Mouse (Mus musculus) C2C12 (cell line): ENCODE measurements around the gene Gm6525. TPM values are rescaled to one million over a fixed set of nuclear protein-coding genes. Genes with fewer than 3 reads are reported as not detected.

Experiments used
- H3K27me3 ChIP-seq: one replicate; pipeline ENCODE4 v1.6.1; 2011; ENCODE audit not compliant: control insufficient read depth, insufficient read depth, insufficient read length
- H3K36me3 ChIP-seq: one replicate; pipeline ENCODE4 v1.6.1; 2011; ENCODE audit not compliant: control insufficient read depth, insufficient read depth
- H3K4me3 ChIP-seq: one replicate; pipeline ENCODE4 v1.5.1; 2011; ENCODE audit warnings: mild to moderate bottlenecking, control low read depth; ENCODE audit not compliant: poor library complexity, insufficient read depth, severe bottlenecking
- H3K79me2 ChIP-seq: one replicate; pipeline ENCODE4 v1.6.1; 2011; ENCODE audit not compliant: control insufficient read depth, insufficient read depth
- H3K79me3 ChIP-seq: one replicate; pipeline ENCODE4 v1.6.1; 2011; ENCODE audit warnings: low read depth, control low read depth
- H3ac ChIP-seq: one replicate; pipeline ENCODE3; 2011; ENCODE audit warnings: low read depth; ENCODE audit not compliant: control insufficient read depth, insufficient read length
- CEBPB ChIP-seq: IDR thresholded peaks from one replicate; pipeline ENCODE4 v1.6.1; 2011; ENCODE audit warnings: low read depth, mild to moderate bottlenecking, control low read depth, moderate library complexity
- CTCF ChIP-seq: IDR thresholded peaks from one replicate; pipeline ENCODE4 v1.5.1; 2011; ENCODE audit not compliant: control insufficient read depth, insufficient read depth, insufficient read length
- FOSL1 ChIP-seq: IDR thresholded peaks from one replicate; pipeline ENCODE4 v1.8.0; 2011; ENCODE audit warnings: mild to moderate bottlenecking, low read length; ENCODE audit not compliant: poor library complexity, insufficient read depth, severe bottlenecking
- MAX ChIP-seq: IDR thresholded peaks from one replicate; pipeline ENCODE4 v1.6.1; 2011; ENCODE audit warnings: mild to moderate bottlenecking, control low read depth
- MYOD1 ChIP-seq: IDR thresholded peaks from one replicate; pipeline ENCODE4 v1.6.1; 2011; ENCODE audit warnings: low read depth; ENCODE audit not compliant: control insufficient read depth, insufficient read length
- MYOG ChIP-seq: IDR thresholded peaks from one replicate; pipeline ENCODE4 v1.6.1; 2011; ENCODE audit not compliant: control insufficient read depth, insufficient read length; ENCODE audit errors: extremely low read depth
- USF1 ChIP-seq: IDR thresholded peaks from one replicate; pipeline ENCODE4 v1.6.1; 2011; ENCODE audit warnings: low read depth, mild to moderate bottlenecking, control low read depth, moderate library complexity
- polyA plus RNA-seq: library from polyadenylated mRNA; unstranded; fragments of >200 nt; fragmentation: generic; extraction: Trizol; gene quantifications from one replicate; pipeline ENCODE4 v1.2.1, GENCODE M21; 2012; ENCODE audit warnings: missing spikeins

Gene Gm6525
- polyA plus RNA-seq, 1 experiment = 0.08 TPM

GRCm38 (mm10) chr3:84154721-84155141, 19.2 kb upstream of the Gm6525 start:
- no peaks in the 10 kb centered on the region for H3K79me3 ChIP-seq
- no peaks in the 10 kb centered on the region for H3K27me3 ChIP-seq
- no peak overlapping the region for H3K4me3 ChIP-seq
- H3K36me3 ChIP-seq = no peaks in the 10 kb centered on the region
- no peak overlapping the region for H3ac ChIP-seq
- no peaks in the 10 kb centered on the region for H3K79me2 ChIP-seq
- TF ChIP-seq CEBPB = no peak
- no peak for TF ChIP-seq MYOG
- no peak for TF ChIP-seq USF1
- TF ChIP-seq CTCF = no peak
- TF ChIP-seq MAX = no peak
- no peak for TF ChIP-seq MYOD1

GRCm38 (mm10) chr3:84155146-84155545, 18.8 kb upstream of the Gm6525 start:
- peak overlapping the region; percentile 81 for H3ac ChIP-seq
- no peaks in the 10 kb centered on the region for H3K36me3 ChIP-seq
- TF ChIP-seq CEBPB (no peak), MYOG (no peak)
- H3K27me3 ChIP-seq = no peaks in the 10 kb centered on the region
- no peaks in the 10 kb centered on the region for H3K79me3 ChIP-seq
- no peaks in the 10 kb centered on the region for H3K79me2 ChIP-seq
- H3K4me3 ChIP-seq = peak overlapping the region; percentile 37

- peak; percentile 94 for TF ChIP-seq MAX
- no peak for TF ChIP-seq MYOD1
- TF ChIP-seq CTCF = peak; percentile 59
- no peaks in the 10 kb centered on the region for H3K79me3 ChIP-seq
- H3K79me2 ChIP-seq = no peaks in the 10 kb centered on the region
- no peaks in the 10 kb centered on the region for H3K36me3 ChIP-seq
- peak within 1 kb of the TSS; percentile 37 for H3K4me3 ChIP-seq
- H3ac ChIP-seq = peak within 1 kb of the TSS; percentile 81
- no peaks in the 10 kb centered on the region for H3K27me3 ChIP-seq
Measured at GRCm38 (mm10) chr3:84155558-84156006, 18.3 kb upstream of the Gm6525 start, which contains the start of gene Mnd1. Gene Mnd1, minus strand, starts transcription at chr3:84155786.

- Histone ChIP-seq H3ac (no peak overlapping the region), H3K79me2 (no peaks in the 10 kb centered on the region), H3K27me3 (no peaks in the 10 kb centered on the region), H3K4me3 (no peak overlapping the region), H3K79me3 (no peaks in the 10 kb centered on the region), H3K36me3 (no peaks in the 10 kb centered on the region)
- TF ChIP-seq USF1 (no peak), MYOG (no peak), MAX (no peak), MYOD1 (no peak), CEBPB (no peak), FOSL1 (no peak), CTCF (no peak)
Measured at GRCm38 (mm10) chr3:84156105-84156504, 17.8 kb upstream of the Gm6525 start.

- Histone ChIP-seq H3K4me3 (no peak overlapping the region), H3K27me3 (no peaks in the 10 kb centered on the region), H3K79me2 (no peaks in the 10 kb centered on the region), H3K36me3 (no peaks in the 10 kb centered on the region), H3ac (no peak overlapping the region), H3K79me3 (no peaks in the 10 kb centered on the region)
- TF ChIP-seq CEBPB = no peak
- TF ChIP-seq FOSL1 = no peak
- no peak for TF ChIP-seq MAX
- TF ChIP-seq USF1 = no peak
- TF ChIP-seq MYOG = no peak
- TF ChIP-seq CTCF = no peak
- TF ChIP-seq MYOD1 = no peak
Measured at GRCm38 (mm10) chr3:84157011-84157410, 16.9 kb upstream of the Gm6525 start.

GRCm38 (mm10) chr3:84157559-84158350, 16.1 kb upstream of the Gm6525 start:
- H3K4me3 ChIP-seq = no peak overlapping the region
- no peaks in the 10 kb centered on the region for H3K79me2 ChIP-seq
- H3K27me3 ChIP-seq = no peaks in the 10 kb centered on the region
- H3K79me3 ChIP-seq = no peaks in the 10 kb centered on the region
- H3K36me3 ChIP-seq = no peaks in the 10 kb centered on the region
- H3ac ChIP-seq = no peak overlapping the region
- no peak for TF ChIP-seq CTCF
- no peak for TF ChIP-seq CEBPB
- TF ChIP-seq FOSL1 = no peak
- TF ChIP-seq USF1 = no peak
- no peak for TF ChIP-seq MYOD1
- TF ChIP-seq MYOG = no peak
